Comparison of ENCODE assay signal across 10 mouse cellular contexts in genomic region chr7:140078711-140079110, GRCm38 (mm10). TPM values are rescaled to one million over a fixed set of nuclear protein-coding genes. Genes with fewer than 3 reads are reported as not detected.
DNase-seq lines count a peak whose midpoint lies in the region; ATAC-seq and TF ChIP-seq lines count a peak whose summit lies in the region.
"Had no signal": no experiment of that assay in that cellular context is flagged by ENCODE, and none has a peak within 500 bp of the region (broad histone marks: within the 10 kb centered on the region; RNA-seq: fewer than 3 reads in every experiment).

No protein-coding gene starts in this region.

- H3K27me3 ChIP-seq in hindbrain, embryonic 10.5 days (ENCODE audit: insufficient read depth, poor library complexity, severe bottlenecking): peaks cover 43% of the 10 kb centered on the region
- no peaks in the 10 kb centered on the region for H3K27me3 ChIP-seq in hindbrain, embryonic 16.5 days (replicated peaks; ENCODE audit: control insufficient read depth, insufficient read depth, low read length)
- H3K27me3 ChIP-seq in E14TG2a.4 (ENCODE audit: insufficient read depth, low read length): peaks cover 34% of the 10 kb centered on the region
- H3K27me3 ChIP-seq in midbrain, embryonic 15.5 days (replicated peaks): peaks cover 5% of the 10 kb centered on the region; the same call in 1 of the 2 replicates

- no peak overlapping the region for H3K4me3 ChIP-seq in hindbrain, embryonic 10.5 days
- no peak overlapping the region for H3K4me3 ChIP-seq in hindbrain, embryonic 16.5 days (ENCODE audit: low read length)
- H3K4me3 ChIP-seq in E14TG2a.4 (replicated peaks; ENCODE audit: low read length): no peak overlapping the region
- H3K4me3 ChIP-seq in gastrocnemius, adult 2 months: no peak overlapping the region
- no peak overlapping the region for H3K4me3 ChIP-seq in midbrain, embryonic 15.5 days
- H3K4me3 ChIP-seq: embryonic facial prominence, embryonic 13.5 days; megakaryocyte, embryonic 14.5 days had no signal

- no peaks in the 10 kb centered on the region for H3K9me3 ChIP-seq in hindbrain, embryonic 10.5 days
- H3K9me3 ChIP-seq in hindbrain, embryonic 16.5 days (ENCODE audit: control insufficient read depth, low read length): no peaks in the 10 kb centered on the region
- no peaks in the 10 kb centered on the region for H3K9me3 ChIP-seq in E14TG2a.4 (ENCODE audit: low read length)
- no peaks in the 10 kb centered on the region for H3K9me3 ChIP-seq in midbrain, embryonic 15.5 days
- H3K9me3 ChIP-seq: embryonic facial prominence, embryonic 13.5 days had no signal

- 7% methylated on average over 5 of the region's 5 CpGs for WGBS in hindbrain, embryonic 10.5 days
- WGBS in hindbrain, embryonic 16.5 days: 4% methylated on average over 5 of the region's 5 CpGs
- 7% methylated on average over 5 of the region's 5 CpGs for WGBS in midbrain, embryonic 15.5 days

- intact Hi-C loops in gastrocnemius, adult 2 months (cut with DNase I): loop anchor here (1.0 to 10.0 kb wide), 2 partner anchors 63 to 756 kb away; partner anchors contain the start of gene Urah

- no peak for ATAC-seq in hindbrain, embryonic 16.5 days
- no peak for ATAC-seq in midbrain, embryonic 15.5 days (replicated peaks)

- peak; percentile 74 for DNase-seq in hindbrain, embryonic 10.5 days (ENCODE audit: low spot score)
- peak; percentile 75 for DNase-seq in c-Kit-positive CD71-negative TER-119-negative erythroid progenitor cells, embryonic 14.5 days (ENCODE audit: low read depth)
- DNase-seq in gastrocnemius, adult 2 months: peak; percentile 77
- peak; percentile 43 to 56 for DNase-seq in left cerebral cortex, adult 8-10 months (ENCODE audit: low spot score in 2 of 2)
- peak; percentile 76 for DNase-seq in testis, postnatal 10 days (ENCODE audit: low spot score)

- H3K9ac ChIP-seq in hindbrain, embryonic 16.5 days (ENCODE audit: low read depth, low read length): no peak overlapping the region
- no peak overlapping the region for H3K9ac ChIP-seq in midbrain, embryonic 15.5 days
- H3K9ac ChIP-seq: embryonic facial prominence, embryonic 13.5 days had no signal

- H3K36me3 ChIP-seq in hindbrain, embryonic 10.5 days: no peaks in the 10 kb centered on the region
- no peaks in the 10 kb centered on the region; the same call in 1 of the 2 replicates for H3K36me3 ChIP-seq in hindbrain, embryonic 16.5 days (ENCODE audit: control insufficient read depth, insufficient read depth, low read length)
- H3K36me3 ChIP-seq in E14TG2a.4 (ENCODE audit: insufficient read depth, low read length): no peaks in the 10 kb centered on the region
- H3K36me3 ChIP-seq in midbrain, embryonic 15.5 days (replicated peaks): no peaks in the 10 kb centered on the region; the same call in 1 of the 2 replicates
- H3K36me3 ChIP-seq: embryonic facial prominence, embryonic 13.5 days had no signal

- no peak overlapping the region for H3K4me2 ChIP-seq in hindbrain, embryonic 16.5 days (ENCODE audit: low read length)
- peak overlapping the region; percentile 51; the same call in 1 of the 2 replicates for H3K4me2 ChIP-seq in midbrain, embryonic 15.5 days
- H3K4me2 ChIP-seq: embryonic facial prominence, embryonic 13.5 days had no signal

- no peak overlapping the region for H3K27ac ChIP-seq in hindbrain, embryonic 10.5 days
- H3K27ac ChIP-seq in hindbrain, embryonic 16.5 days (ENCODE audit: low read depth, low read length): no peak overlapping the region
- H3K27ac ChIP-seq in gastrocnemius, adult 2 months: no peak overlapping the region
- H3K27ac ChIP-seq in midbrain, embryonic 15.5 days: no peak overlapping the region
- H3K27ac ChIP-seq: embryonic facial prominence, embryonic 13.5 days had no signal

- peaks cover 32% of the 10 kb centered on the region for H3K4me1 ChIP-seq in hindbrain, embryonic 10.5 days (replicated peaks)
- peaks cover 9% of the 10 kb centered on the region for H3K4me1 ChIP-seq in hindbrain, embryonic 16.5 days (ENCODE audit: control insufficient read depth, insufficient read depth, low read depth, low read length)
- peaks cover 52% of the 10 kb centered on the region for H3K4me1 ChIP-seq in E14TG2a.4 (replicated peaks; ENCODE audit: low read depth, low read length)
- H3K4me1 ChIP-seq in midbrain, embryonic 15.5 days: peaks cover 31% of the 10 kb centered on the region

- TF ChIP-seq CTCF in E14TG2a.4 (conservative IDR thresholded peaks at IDR 0.05; ENCODE audit: low read length): peak; percentile 81
- peak; percentile 93; the same call in 1 of the 2 replicates for TF ChIP-seq CTCF in gastrocnemius, adult 2 months (IDR thresholded peaks at IDR 0.05)

RNA-seq across cellular contexts. Expression of gene Caly, which starts 3.6 kb away (rescaled TPM):
- polyA plus RNA-seq in hindbrain, embryonic 10.5 days (2016; fragmentation: Nextera tagmentation; extraction: Ambion mirVana): 2.7 and 7.2 TPM in 2 replicates
- polyA plus RNA-seq in hindbrain, embryonic 16.5 days (2015; fragmentation: Nextera tagmentation; extraction: Ambion mirVana): 351 and 430 TPM in 2 replicates
- under 1 TPM in 1 of 2 experiments, not detected in 1; 0.20 TPM for total RNA-seq in gastrocnemius, adult 2 months (2021)
- 100 to 1,000 TPM; 184 to 218 (median 213) TPM for total RNA-seq in left cerebral cortex, adult 8-10 months (2022)
- polyA plus RNA-seq in midbrain, embryonic 15.5 days (2015; fragmentation: Nextera tagmentation; extraction: Ambion mirVana): 277 and 280 TPM in 2 replicates

RNA-seq across cellular contexts. Expression of gene Prap1, which starts 14.5 kb away (rescaled TPM):
- not detected in 2 replicates for polyA plus RNA-seq in hindbrain, embryonic 10.5 days (2016; fragmentation: Nextera tagmentation; extraction: Ambion mirVana)
- not detected in 2 replicates for polyA plus RNA-seq in hindbrain, embryonic 16.5 days (2015; fragmentation: Nextera tagmentation; extraction: Ambion mirVana)
- total RNA-seq in gastrocnemius, adult 2 months (2021): not detected
- total RNA-seq in left cerebral cortex, adult 8-10 months (2022): not detected
- not detected in 2 replicates for polyA plus RNA-seq in midbrain, embryonic 15.5 days (2015; fragmentation: Nextera tagmentation; extraction: Ambion mirVana)
- polyA plus RNA-seq: embryonic facial prominence, embryonic 13.5 days had no signal

RNA-seq across cellular contexts. Expression of gene Fuom, which starts 23.5 kb away (rescaled TPM):
- 13.6 and 17.9 TPM in 2 replicates for polyA plus RNA-seq in hindbrain, embryonic 10.5 days (2016; fragmentation: Nextera tagmentation; extraction: Ambion mirVana)
- 39.9 and 43.1 TPM in 2 replicates for polyA plus RNA-seq in hindbrain, embryonic 16.5 days (2015; fragmentation: Nextera tagmentation; extraction: Ambion mirVana)
- total RNA-seq in gastrocnemius, adult 2 months (2021): 10 to 100 TPM; 35.2 to 52.0 TPM
- total RNA-seq in left cerebral cortex, adult 8-10 months (2022): 10 to 100 TPM; 45.1 to 51.0 (median 49.0) TPM
- 33.7 and 34.1 TPM in 2 replicates for polyA plus RNA-seq in midbrain, embryonic 15.5 days (2015; fragmentation: Nextera tagmentation; extraction: Ambion mirVana)

RNA-seq across cellular contexts. Expression of gene Msx3, which starts 29.8 kb away (rescaled TPM):
- 95.9 and 105 TPM in 2 replicates for polyA plus RNA-seq in hindbrain, embryonic 10.5 days (2016; fragmentation: Nextera tagmentation; extraction: Ambion mirVana)
- polyA plus RNA-seq in hindbrain, embryonic 16.5 days (2015; fragmentation: Nextera tagmentation; extraction: Ambion mirVana): 4.1 and 6.9 TPM in 2 replicates
- total RNA-seq in gastrocnemius, adult 2 months (2021): not detected
- total RNA-seq in left cerebral cortex, adult 8-10 months (2022): under 1 TPM in 2 of 4 experiments, not detected in 2; 0.14 to 0.19 TPM
- 1.2 TPM in 2 replicates for polyA plus RNA-seq in midbrain, embryonic 15.5 days (2015; fragmentation: Nextera tagmentation; extraction: Ambion mirVana)

RNA-seq across cellular contexts. Expression of gene Paox, which starts 36.9 kb away (rescaled TPM):
- 15.7 and 21.7 TPM in 2 replicates for polyA plus RNA-seq in hindbrain, embryonic 10.5 days (2016; fragmentation: Nextera tagmentation; extraction: Ambion mirVana)
- 8.9 and 9.9 TPM in 2 replicates for polyA plus RNA-seq in hindbrain, embryonic 16.5 days (2015; fragmentation: Nextera tagmentation; extraction: Ambion mirVana)
- 1 to 10 TPM; 3.6 to 5.1 TPM for total RNA-seq in gastrocnemius, adult 2 months (2021)
- 1 to 10 TPM; 6.7 to 7.9 (median 7.3) TPM for total RNA-seq in left cerebral cortex, adult 8-10 months (2022)
- 7.4 and 7.5 TPM in 2 replicates for polyA plus RNA-seq in midbrain, embryonic 15.5 days (2015; fragmentation: Nextera tagmentation; extraction: Ambion mirVana)

Comparison
In these comparisons a context has a peak if more than half of its experiments do, and no peak if none do; other contexts are left out.
1. RNA of gene Caly, which starts 3.6 kb away (polyA plus RNA-seq): 351 to 430 TPM in hindbrain, embryonic 16.5 days and 277 to 280 TPM in midbrain, embryonic 15.5 days; 2.7 to 7.2 TPM in hindbrain, embryonic 10.5 days; every median in the first group is over 10 times any median in the second.
2. Peak in every context shown above with its lines, with median percentiles within 50 percentile points of each other: DNase-seq.